Mouse (Mus musculus): ENCODE results near the gene Fyb.

GRCm38 (mm10) chr15:6492386-6492785 is 30.3 kb upstream of the Fyb start:
- TF ChIP-seq POLR2A (IDR thresholded peaks at IDR 0.05; ENCODE audit: insufficient read length, low read depth) (no peak), TCF12 (IDR thresholded peaks at IDR 0.05; ENCODE audit: insufficient read depth, poor library complexity, severe bottlenecking) (no peak), POLR2AphosphoS2 (IDR thresholded peaks at IDR 0.05; ENCODE audit: insufficient read length, low read depth) (no peak), REST (IDR thresholded peaks at IDR 0.05; ENCODE audit: insufficient read depth, insufficient read length) (no peak), MYOD1 (IDR thresholded peaks at IDR 0.05; ENCODE audit: control insufficient read depth in 1 of 3, insufficient read length in 2 of 3, low read depth in 2 of 3) (no peak), E2F4 (IDR thresholded peaks at IDR 0.05; ENCODE audit: insufficient read depth) (no peak), USF1 (IDR thresholded peaks at IDR 0.05; ENCODE audit: low read depth) (no peak)

Data from myocyte (in vitro differentiated cells).